Mouse (Mus musculus): ENCODE results near the gene Vash1.

- TF ChIP-seq CTCF (IDR thresholded peaks at IDR 0.05; ENCODE audit: insufficient read depth, low read length) (no peak), POLR2A (IDR thresholded peaks at IDR 0.05; ENCODE audit: borderline replicate concordance, extremely low read depth, low read depth, low read length) (no peak)
Measured at GRCm38 (mm10) chr12:86694441-86694840, 15.9 kb downstream of the Vash1 start.

Measured in lung, adult 2 months (tissue).